Mouse (Mus musculus) left cerebral cortex, adult 18-20 months (tissue): Measurements from ENCODE around the gene Aftph. TPM values are rescaled to one million over a fixed set of nuclear protein-coding genes. Genes with fewer than 3 reads are reported as not detected.
"Not testable (repeated sequence)": the region's sequence is repeated elsewhere in the genome, so short reads cannot be mapped to it uniquely, and the experiment has no call there.

Experiments
- DNase-seq, 2 experiments: peaks; one replicate each; pipeline ENCODE4 v3.0.0; 2021 to 2022; ENCODE audit warnings: low spot score in 2 of 2, mixed read lengths in 1 of 2
- long read RNA-seq, 2 experiments: library from polyadenylated mRNA; stranded (forward); transcript quantifications; one replicate each; pipeline ENCODE4 v2.0.0; 2021
- total RNA-seq, 2 experiments: library from RNA; stranded (reverse); gene quantifications; 2 replicates each; pipeline ENCODE4 v1.2.3; 2021

Aftph gene
- total RNA-seq = 10 to 100 TPM; 92.4 to 98.5 TPM
- long read RNA-seq, experiment 1, transcript Aftph-201 (9 exons, 3,998 nt) = major isoform, 5 of 32 reads
- long read RNA-seq, experiment 1, partial matches to known transcripts = 5 of 32 reads
- long read RNA-seq, experiment 1, other reads (novel, unspliced or antisense) = 20 of 32 reads
- long read RNA-seq, experiment 2, transcript Aftph-201 (9 exons, 3,998 nt) = major isoform, 6 of 27 reads
- long read RNA-seq, experiment 2, partial matches to known transcripts = 2 of 27 reads
- long read RNA-seq, experiment 2, other reads (novel, unspliced or antisense) = 17 of 27 reads

DNA sequence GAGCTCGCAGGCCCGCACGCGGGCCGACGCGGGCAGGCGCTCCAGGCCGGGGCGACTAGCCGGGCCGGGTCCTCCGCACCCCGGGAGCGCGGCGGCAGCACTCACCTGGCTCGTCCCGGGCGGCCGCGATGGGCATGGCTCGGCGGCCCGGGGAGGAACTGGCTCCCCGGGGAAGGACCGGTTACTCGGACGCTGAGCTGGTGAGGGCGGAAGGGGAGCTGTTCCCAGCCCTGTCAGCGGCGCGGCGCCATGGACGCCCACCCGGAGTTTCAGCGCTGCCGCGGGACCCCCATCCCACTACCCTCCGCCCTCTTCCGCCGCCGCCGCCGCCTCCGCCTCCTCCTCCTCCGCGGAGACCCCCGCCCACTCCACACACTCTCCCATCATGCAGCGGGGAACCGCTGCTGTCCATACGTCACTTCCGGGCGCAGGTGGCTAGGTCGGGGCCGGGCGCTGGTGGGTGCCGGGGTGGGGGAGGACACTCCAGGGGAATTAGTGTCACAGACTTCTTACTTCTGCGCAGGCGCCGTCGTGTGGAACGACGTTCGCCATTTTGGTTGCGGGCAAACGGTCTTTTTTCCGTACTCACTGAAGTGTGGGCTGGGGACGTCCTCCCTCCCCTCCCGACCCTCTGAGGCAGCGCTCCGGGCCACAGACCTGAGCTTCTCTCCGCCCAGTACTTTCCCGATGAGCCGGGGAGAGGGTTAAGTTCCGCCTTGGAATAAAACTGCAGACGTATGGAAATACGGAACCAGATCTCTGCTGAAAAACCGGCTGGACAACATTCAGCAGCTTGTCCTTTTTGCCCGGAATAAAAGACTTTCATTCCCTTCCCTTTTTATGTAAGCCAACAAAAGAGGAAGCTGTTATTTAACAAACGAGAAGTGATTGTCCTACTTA lies at the start of gene Aftph:
TSS of gene Aftph (minus strand) at position 389 of the 900 bp plus-strand sequence.
- peak; percentile 98 to 99 for DNase-seq

DNA sequence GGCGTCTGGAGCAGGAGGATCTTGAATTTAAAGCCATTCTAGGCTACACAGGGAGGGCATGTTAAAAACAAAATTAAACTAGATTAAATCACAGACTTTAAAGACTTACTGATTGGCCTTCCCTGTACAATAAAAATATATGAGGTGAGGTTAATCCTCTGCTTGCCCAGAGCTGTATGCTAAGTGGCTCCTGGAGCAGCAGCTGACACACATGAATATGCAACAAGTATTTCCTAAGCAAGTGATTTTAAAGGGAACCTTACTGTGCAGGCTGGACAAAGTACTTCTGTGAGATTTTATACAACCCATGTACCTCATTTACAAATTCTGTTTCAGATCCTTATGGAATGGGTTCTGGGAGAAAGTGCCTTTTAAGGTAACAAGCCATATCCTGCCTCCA lies 47.6 kb upstream of the Aftph start:
- no peak for DNase-seq

DNA sequence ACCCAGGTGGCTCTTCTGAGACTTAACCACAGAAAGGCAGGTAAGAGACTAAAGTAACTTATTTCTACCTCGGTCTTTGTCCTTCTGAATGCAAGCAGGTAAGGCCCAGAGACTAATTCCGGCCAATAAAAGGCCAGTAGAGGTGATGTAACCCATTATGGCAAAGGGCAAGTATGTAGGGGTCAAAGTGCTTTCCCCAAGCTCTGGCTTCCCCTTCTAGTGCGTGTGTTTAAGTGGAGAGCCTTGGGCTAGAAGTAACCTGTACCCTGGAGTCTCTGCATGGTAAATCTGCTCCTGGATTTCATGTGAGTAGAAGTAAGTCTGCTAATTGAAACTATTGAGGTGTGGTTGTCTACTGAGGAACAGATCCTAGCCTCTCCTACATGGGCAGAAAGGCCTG lies 46.7 kb upstream of the Aftph start:
- DNase-seq = no peak

DNA sequence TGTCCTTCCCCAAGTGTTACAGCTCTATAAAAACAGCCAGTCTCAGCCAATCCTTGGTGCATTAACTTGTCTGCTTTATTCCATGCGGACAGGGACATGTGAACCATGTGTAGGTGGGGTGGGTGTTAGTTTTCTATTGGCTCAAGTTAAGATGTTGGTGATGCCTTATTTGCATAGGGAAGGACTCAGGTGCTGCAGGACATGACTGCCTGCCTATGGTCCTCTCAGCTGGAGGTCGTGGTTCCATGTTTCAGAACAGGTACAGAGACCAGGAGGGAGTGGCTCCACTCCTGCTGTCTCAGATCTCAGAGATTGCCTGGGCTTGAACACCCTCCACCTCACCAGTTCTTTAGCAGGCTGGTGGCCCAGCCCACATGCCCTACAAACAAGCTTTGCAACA lies 44.8 kb upstream of the Aftph start:
- DNase-seq = no peak

DNA sequence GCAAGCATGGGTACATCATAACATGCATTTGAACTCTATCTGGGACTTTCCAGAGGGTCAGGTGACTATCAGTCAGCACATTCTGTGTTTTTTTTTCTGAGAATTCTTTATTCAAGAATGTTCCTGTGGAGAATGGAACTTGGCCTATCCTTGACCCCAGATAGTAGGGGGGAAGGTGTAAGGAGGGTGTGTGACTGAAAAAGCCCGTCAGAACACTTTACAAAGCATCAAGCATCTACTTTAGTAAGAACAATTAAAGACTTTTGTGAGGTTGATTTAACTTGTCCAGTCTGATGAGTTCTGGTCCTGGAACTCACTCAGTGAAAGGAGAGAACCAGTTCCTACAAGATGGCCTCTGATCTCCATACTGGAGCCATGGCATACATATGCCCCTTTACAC lies 43.8 kb upstream of the Aftph start:
- no peak for DNase-seq

- no peak for DNase-seq
These were observed 43.4 kb upstream of the Aftph start for GRCm38 (mm10) chr11:20784776-20785175.

DNA sequence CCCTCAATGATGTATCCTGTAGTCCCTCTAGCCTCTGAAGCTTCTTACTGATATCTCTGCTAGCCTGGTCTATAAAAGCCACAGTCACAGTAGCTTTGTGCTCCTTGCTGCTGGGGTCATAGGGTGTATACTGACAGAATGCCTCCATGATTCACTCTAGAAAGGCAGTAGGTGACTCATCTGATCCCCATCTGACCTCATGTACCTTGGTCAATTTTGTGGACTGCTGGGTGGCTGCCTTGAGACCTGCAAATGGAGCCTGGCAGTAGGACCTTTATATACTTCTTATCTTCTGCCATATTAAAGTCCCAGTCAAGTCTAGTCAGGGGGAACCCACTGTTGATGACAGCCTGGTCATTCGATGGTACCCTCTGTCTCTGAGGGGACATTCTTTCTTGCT lies 42.1 kb upstream of the Aftph start:
- no peak for DNase-seq

- no peak for DNase-seq
These were observed 41.2 kb upstream of the Aftph start for GRCm38 (mm10) chr11:20782620-20783019.

GRCm38 (mm10) chr11:20780312-20780711 lies 38.9 kb upstream of the Aftph start:
- no peak for DNase-seq

GRCm38 (mm10) chr11:20778861-20779563 lies 37.6 kb upstream of the Aftph start:
- DNase-seq = no peak

GRCm38 (mm10) chr11:20778298-20778697 lies 36.9 kb upstream of the Aftph start:
- DNase-seq = no peak

DNA sequence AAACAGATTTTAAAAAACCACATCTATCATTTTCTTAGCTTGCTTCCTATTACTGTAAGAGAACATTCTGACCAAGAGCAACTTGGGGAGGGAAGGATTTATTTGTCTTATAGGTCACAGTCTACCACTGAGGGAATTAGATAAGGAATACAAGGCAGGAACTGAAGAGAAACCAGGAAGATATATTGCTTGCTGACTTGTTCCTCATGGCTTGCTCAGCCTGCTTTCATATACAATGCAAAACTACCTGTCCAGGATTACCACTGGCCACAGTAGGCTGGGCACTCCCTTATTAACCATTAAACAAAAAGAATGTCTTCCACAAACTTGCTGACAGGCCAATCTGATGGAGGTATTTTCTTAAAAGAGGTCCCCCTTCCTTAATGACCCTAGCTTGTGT lies 35.3 kb upstream of the Aftph start:
- no peak for DNase-seq

DNA sequence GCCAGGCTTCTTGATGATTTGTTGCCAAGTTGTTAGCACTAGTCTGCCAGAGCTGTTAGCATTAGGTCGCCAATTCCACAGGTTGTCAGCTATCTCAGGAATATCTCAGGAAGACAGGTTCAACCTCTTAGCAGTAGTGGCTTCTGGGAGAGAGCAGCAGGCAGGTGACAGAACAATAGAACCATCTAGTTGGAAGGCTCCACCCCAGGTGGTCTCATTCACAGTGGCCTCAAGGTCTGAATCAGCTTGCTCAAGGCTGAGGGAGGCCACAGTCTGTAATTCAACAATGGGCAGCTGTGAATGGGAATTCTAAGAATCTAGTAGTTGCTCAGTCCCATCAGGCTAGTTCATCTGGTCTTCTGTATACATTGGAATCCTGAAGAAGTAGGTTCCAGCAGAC lies 31.3 kb upstream of the Aftph start:
- DNase-seq = no peak

DNA sequence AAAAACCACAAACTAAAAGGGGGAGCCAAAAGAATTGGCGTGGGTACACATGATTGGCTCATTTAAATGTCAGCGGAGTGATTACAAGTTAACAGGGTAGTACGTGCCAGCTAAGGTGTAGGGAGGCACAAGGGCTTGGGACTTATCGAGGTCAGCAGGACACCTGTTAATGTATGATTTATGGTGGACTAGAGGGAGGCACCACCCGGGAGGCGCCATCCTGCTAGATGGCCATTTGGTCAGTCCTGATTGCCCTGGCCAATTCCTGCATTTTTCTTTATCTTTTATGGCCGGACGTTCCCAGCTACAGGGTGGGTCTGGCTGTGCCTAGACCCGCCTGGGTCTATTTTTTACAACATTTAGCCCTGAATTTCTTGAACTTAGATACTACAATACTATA lies 30.4 kb upstream of the Aftph start:
- DNase-seq = not testable (repeated sequence)

DNA sequence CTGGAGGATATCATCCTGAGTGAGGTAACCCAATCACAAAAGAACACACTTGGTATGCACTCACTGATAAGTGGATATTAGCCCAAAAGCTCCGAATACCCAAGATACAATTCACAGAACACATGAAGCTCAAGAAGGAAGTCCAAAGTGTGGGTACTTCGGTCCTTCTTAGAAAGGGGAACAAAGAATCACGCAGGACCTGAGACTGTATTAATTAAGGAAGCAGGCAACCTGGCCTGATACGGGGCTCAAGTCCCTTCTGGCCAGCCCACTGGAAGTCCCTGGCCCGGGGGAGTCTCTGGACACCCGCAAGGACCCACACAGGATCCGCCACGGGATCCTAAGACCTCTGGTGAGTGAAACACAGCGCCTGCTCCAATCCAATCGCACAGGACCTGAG lies 20.6 kb upstream of the Aftph start:
- not testable (repeated sequence) for DNase-seq

GRCm38 (mm10) chr11:20750573-20750972 lies 9.2 kb upstream of the Aftph start:
- DNase-seq = no peak

DNA sequence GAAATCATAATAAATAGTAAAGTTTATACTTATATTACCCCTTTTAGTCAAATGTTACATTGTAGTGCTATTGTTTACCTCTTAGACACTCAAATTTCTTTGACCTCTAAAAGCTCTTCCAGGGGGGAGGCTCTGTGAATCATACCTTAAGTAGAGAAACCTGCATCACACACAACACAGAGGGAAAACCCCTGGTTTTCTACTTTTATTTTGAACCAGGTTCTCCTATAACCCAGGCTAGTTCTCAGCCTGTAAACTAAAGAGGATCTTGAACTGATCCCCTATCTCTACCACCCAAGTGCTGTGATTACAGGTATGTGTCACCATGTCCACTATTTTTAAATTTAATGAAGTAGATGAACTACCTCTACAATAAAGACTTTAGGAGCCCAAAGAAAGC lies 2.0 kb upstream of the Aftph start:
- no peak for DNase-seq

GRCm38 (mm10) chr11:20742361-20742897 lies 1.0 kb upstream of the Aftph start:
- peak; percentile 54 to 64 for DNase-seq

DNA sequence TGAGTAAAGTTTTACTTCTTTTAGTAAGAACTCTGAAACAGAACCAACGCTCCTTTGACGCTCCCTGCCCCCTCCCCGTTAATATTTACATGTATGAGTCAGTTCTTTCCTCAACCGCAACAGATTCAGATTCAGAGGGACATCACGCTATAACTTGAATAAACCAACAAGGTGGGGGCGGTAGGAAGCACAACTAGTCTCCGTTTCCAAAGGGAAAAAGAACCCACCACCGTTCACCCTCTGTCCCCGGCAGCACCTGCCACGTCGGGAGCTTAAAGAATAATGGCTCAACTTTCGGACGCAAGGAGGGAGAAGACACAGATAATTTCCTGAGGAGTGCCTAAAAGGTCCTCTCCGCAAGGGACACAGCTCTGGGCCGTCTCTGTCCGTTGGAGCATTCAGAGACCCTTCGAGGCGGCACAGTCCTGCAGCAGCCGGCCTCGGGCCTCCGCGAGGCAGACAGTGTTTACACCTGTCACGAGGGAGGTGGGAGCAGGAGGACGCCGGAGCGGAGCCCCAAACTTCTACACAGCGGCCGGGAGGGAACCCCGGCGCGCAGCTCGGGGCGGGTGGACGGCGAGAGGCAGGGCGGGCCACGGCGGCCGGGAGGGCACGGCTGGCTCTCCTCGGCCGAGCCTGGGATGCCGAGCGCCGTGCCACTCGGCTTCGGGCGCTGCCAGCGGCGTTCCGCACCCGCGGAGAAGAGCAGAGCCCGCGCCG lies 748 bp downstream of the Aftph start:
- peak; percentile 16 to 29 for DNase-seq

- no peak for DNase-seq
These were observed 7.3 kb downstream of the Aftph start for GRCm38 (mm10) chr11:20734066-20734465.

GRCm38 (mm10) chr11:20733486-20734030 lies 7.8 kb downstream of the Aftph start:
- DNase-seq = no peak
